Mouse (Mus musculus): ENCODE results near the gene Pygl.

DNA sequence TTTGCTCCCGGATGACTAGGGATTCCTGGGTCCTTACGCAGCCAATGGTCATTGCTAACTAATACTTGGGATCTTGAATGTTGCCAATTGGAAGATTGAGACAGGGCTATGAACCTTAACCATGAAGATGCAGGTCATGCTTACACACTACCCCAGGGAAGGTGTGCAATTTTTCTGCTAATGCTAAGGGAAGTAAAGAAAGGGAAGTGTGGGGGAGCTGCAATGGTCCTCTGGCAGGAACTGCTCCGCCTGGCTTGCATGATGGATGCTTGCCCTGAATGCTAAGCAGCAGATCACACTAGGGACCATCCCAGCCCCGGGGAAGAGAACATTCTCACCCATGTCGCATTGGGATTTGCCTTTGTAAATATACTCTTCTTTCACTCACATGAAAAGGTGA is 9.9 kb downstream of the Pygl start:
- TF ChIP-seq CTCF (conservative IDR thresholded peaks at IDR 0.05; ENCODE audit: low read length) (no peak), POU5F1 (IDR thresholded peaks at IDR 0.05; ENCODE audit: borderline replicate concordance, low read length) (no peak), NANOG (IDR thresholded peaks at IDR 0.05; ENCODE audit: borderline replicate concordance, low read length) (no peak)

All from E14TG2a.4 (cell line).